Mouse (Mus musculus) 3T3-L1 (cell line): ENCODE results near the gene Tmem50a.

Experiments
- DNase-seq: peaks from one replicate; pipeline ENCODE4 v3.0.0-alpha.2; 2015; ENCODE audit warnings: low read depth, low spot score

Tmem50a gene

DNA sequence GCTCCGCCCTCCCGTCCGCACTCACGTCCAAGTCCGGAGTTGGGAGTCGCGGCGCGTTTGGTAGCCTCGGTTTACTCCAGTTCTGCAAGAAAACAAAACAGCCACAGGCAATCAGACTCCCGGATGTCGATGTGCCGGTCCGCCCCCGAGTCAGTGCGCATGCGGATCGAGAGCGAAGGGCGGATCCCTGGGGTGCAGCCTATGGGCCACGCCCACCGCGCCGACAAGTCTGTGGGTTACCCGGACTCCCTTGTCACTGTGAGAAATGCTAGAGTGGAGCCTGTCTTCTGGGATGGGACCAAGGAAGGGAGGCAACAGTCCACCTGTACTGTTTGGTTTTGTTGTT, at the start of gene Tmem50a:
TSS of gene Tmem50a (minus strand) at position 161 of the 346 bp plus-strand sequence.
- peak; percentile 93 for DNase-seq

DNA sequence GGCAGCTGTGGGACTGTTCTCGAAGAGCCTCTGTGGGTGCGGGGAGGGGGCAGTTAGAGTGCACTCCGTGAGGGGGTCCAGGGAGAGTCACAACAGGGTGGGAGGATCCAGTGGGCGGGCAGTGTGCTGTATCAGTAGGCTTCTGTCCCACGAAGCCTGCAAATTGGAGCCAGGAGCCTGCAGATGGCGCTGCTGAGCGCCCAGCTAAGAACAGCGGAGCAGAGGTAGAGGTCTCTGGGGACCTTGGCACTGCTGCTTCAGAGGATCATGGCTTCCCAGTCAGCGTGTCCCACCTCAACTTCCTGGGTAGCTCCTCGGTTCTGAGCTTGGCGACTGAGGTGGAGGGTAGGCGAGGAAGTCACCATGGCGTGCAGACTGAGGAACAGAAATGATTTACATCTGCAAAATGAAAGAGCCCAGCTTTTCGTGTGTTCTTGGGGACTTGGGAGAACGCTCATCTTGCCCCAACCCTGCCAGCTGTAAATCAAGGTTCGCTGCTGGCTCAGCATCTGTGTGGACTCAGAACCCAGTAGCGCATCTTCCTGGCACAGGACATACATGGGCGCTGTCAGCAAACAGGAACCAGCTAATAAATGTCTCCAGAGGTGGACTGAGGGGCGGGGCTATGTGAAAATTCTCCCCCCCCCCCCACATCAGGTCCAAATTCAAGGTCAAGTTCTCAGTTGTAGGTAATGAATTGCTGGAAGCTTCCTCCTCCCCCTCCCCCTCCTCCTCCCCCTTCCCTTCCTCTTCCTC, 48.4 kb upstream of the Tmem50a start:
- DNase-seq: peak; percentile 27

DNA sequence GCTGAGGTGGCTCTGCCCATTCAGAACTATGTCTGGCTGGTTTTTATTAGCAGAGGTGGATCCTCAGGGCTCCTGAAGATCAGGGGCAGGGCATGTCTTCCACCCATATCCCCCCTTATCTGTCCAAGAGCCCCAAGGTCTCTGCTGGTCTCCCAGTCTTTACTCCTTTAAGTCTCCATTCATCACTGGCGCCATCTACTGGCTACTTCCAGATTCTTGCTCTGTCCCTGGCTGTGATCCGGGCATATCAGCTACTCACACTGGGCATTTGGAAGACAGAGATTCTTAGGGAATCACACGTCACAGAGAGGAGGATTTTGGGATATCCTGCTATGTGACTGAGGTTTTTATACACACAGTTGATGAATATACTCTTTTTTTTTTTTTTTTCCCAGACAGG, 41.5 kb upstream of the Tmem50a start:
- DNase-seq: peak; percentile 88

- peak; percentile 81 for DNase-seq
These were observed 41.0 kb upstream of the Tmem50a start for GRCm38 (mm10) chr4:134955845-134956244.

DNA sequence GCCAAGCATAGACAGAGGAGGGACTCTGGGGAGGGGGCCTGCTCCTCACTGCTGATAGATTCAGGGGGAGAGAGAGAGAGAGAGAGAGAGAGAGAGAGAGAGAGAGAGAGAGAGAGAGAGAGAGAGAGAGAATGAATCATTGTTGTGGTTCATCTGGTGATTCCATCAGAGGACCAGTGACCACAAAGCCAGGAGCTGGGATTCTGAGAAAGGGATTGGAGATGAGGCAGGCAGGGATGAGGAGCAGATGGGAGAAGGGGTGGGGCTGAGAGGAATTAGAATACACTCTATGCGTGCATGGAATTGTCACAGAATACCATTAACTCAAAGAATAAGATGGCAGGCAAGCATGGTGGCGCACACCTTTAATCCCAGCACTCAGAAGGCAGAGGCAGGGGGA, 40.4 kb upstream of the Tmem50a start:
- peak; percentile 77 for DNase-seq

DNA sequence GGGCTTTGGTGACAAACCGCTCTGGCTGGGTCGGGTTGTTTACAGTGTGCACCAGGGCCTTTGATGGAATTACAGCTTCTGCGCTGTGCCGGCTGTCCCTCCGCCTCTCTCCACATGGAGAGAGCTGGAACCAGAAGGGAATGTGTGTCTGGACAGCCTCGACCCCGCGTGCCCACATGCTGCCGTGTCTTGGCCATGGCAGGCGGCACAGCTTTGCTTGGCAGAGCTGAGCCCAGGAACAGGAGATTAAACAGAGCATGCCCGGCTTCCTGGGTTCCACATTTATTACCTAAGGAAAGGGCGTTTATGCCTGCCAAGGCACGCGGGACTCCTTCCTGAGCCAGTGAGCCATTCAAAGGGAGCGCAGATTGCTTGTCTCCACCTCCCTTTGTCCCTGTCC, 39.6 kb upstream of the Tmem50a start:
- DNase-seq: no peak

- DNase-seq: peak; percentile 87
These were observed 35.8 kb upstream of the Tmem50a start for GRCm38 (mm10) chr4:134950518-134951091.

GRCm38 (mm10) chr4:134946024-134946744, 31.4 kb upstream of the Tmem50a start:
- peak; percentile 88 for DNase-seq

DNA sequence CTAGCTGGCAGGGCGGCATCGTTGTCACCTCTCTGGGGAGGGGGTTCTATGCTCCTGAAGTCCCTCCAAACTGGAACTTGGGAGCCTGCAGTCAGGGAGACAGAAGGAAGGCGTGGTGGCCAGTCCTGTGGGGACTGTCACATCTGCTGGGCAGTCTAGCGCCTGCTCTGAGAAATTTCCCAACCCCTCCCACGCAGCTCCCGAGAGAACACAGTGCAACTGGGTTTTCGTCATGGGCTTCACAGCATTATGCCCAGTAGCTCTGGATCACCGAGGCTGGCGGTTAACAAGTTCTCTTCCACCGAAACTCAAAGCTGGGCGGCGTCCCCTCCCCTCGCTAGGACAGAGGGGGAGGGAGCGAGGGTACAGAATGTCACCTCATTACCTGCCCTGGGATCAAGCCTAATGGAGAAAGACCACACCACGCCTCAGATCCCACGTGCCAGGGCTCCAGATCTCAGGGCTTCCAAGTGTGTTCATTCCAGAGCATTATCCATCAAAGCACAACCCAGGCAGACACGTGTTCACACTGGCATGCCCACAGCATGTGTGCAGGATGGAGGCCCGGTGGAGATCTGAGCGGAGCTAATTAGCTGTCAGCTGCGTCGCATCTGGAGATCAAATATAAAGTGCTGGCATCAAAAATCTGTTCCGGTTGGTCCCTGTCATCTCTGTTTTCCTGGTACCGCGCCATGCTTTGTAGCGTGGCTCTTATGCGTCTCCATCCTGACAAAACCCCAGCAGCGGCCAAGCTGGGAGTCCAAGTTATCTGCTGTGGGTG, 29.1 kb upstream of the Tmem50a start:
- DNase-seq: no peak

DNA sequence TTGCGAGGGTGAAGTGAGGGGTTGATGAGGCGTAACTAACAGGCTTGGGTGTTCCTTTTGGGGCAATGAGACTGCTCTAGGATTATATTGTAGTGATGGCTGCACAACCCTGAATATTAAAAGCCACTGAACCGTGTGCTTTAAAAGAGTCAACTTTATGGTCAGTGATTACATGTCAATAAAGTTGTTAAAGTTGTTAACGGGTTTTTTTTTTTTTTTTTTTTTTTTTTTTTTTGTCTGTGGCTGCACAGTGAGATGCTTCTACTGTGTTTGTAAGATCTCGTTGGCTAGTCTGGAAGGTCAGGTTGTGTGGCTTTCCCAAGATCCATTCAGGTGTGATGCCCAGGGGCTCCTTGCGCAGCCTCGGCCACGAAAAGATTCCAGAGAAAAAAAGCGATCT, 25.1 kb upstream of the Tmem50a start:
- DNase-seq: no peak

DNA sequence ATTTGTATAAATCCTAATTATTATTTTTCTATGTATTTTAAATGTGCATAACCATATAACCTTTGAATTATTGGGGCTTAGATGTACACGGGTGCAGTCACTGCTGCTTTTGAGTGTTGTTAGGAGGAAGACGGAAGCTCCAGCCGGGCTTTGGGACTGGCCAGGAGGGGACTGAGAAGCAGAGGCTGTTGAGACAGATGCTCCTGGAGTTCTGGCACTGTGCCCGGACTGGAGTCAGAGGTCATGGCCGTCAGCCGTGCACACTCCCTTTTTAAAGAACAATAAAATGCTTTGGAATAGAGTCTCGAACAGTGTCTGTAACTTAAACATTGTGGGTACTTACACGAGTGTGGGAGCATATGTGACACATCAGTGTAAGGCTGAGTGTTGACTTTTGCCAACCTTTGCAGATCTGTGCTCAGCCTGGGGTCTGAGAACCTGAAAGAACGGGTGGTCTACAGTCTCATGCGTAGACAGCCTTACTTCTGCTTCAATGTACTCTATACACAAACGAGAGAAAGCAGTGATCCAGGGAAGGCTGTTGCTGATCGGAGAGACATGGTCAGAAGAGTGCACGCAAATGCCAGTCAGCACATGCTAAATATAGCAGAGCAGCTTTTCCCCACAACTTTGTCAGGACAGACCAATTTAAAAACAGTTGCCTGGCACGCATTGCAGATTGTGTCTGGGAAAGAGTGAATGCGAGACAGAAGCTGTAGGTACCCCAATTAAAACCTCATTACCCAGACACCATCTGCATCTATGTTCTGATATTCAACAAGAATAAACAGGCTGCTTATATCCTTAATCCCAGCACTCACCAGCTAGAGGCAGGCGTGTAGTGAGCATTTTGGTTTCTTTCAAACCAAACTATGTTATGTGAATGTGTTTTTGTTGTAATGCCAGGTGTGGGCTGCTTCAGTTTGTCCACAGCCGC, 22.7 kb upstream of the Tmem50a start:
- DNase-seq: peak; percentile 45

DNA sequence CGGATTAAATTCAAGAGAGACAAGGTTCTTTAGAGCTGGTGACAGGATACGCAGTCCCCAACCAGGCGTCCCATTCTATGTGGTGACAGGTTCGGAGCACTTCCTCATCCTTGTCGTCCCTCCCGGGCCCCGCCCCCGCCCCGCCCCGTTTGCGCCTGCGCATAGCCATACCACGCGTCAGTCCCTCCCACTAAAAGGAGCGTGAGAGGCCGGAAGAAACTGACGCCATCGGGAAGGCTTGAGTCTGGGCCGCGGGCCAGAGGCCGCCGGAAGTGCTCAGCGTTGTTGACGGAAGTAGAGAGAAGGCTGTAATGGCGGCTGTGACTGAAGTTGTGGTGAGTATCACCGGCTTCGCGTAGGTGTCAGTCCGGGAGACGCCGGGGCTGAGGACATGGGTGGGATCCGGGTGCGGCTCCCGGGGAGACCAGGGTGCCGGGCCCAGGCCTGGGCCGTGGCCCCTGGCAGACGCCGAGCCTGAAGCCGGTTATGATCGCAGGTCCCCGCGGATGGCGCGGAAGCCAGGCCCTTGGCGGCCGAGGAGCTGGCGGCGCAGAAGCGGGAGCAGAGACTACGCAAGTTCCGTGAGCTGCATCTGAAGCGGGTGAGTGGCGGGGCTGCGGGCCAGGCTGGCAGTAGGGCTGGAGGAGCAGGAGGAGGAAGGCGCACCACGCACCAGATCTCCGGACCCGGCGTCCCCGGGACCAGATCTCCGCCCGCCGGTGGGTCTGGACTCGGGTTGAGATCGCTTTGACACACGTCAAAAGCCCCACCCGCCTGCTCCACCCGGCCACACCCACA, 16.1 kb upstream of the Tmem50a start, which contains the start of gene Syf2:
TSS of gene Syf2 (plus strand) at position 215 of the 798 bp plus-strand sequence.
- peak; percentile 97 for DNase-seq

DNA sequence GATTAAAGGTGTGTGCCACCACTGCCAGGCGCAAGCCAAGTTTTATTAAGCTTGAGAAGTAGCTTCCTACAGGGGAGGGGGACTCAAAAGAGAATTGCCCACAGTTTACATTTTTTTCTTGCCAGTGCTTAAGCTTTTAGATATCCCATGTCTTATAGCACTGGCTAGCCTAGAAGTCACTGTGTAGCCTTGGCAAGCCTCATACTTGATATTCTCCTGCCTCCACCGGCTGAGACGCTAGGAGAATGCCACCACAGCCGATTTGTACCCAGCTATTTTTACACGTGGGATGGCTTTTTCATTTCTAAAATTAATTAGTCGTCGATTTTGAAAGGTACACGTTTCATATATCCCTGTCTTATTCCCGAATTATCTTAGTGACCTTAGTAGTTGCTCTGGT, 15.4 kb upstream of the Tmem50a start:
- DNase-seq: no peak

DNA sequence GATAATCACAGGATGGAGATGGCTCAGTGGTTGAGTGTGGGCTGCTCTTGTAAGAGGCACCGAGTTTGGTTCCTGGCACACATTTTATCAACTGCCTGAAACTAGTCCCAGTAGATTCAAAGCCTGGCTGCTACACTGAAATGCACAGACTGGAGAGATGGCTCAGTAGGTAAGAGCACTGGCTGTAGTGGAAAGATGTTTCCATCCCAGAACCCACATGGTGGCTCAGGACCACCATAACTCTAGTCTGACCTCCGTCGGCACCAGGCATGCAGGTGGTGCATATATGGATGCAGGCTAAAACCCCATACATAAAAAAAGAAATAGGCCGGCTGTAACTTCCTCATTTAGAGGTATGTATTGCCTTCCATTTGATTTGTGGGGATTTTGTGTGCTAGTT, 14.7 kb upstream of the Tmem50a start:
- DNase-seq: peak; percentile 25

- no peak for DNase-seq
These were observed 13.6 kb upstream of the Tmem50a start for GRCm38 (mm10) chr4:134928464-134928836.

GRCm38 (mm10) chr4:134927815-134928463, 13.1 kb upstream of the Tmem50a start:
- peak; percentile 21 for DNase-seq

DNA sequence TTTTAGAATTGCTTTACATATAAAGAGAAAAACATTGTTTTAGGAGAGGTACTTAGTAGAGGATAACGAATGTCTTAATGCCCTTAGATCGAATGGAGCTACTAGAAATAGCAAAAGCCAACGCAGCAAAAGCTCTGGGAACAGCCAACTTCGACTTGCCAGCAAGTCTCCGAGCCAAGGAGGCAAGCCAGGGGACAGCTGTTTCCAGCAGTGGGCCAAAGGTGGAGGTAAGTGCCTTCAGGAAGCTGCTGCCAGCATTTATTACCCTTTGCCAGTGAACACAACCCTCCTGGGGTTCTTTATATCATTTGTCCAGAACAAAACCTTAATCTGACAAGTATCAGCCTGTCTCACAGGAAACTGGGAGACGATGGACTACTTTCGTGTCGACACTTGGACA, 10.4 kb upstream of the Tmem50a start:
- DNase-seq: peak; percentile 12

DNA sequence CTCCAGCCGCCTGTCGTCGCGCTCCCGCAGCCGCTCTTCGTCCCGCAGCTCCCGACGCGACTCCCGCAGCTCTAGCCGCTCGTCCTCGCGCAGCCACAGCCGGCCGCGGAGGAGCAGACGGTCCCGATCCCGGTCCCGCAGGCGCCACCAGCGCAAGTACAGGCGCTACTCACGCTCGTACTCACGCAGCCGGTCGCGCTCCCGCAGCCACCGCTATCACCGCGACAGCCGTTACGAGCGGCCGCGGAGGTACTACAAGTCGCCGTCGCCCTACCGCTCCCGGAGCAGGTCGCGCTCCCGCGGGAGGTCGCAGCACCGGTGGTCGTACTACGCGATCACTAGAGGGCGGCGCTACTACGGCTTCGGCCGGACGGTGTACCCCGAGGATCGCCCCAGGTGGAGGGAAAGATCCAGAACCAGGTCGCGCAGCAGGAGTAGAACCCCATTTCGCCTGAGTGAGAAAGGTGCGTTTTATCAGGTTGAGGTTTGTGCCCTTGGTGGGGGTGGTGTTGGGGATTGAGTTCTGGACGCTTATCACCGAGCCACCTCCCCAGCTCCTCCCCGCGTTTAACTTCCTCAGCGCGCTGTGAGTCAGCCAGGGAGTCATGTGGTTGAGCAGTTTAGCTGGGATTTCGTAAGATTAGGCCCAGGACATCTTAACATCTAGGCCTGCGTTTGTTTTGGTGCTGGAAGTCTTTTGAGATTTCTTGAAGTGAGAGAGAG, 9.4 kb upstream of the Tmem50a start:
- DNase-seq: peak; percentile 90
